Mouse (Mus musculus) forebrain, embryonic 15.5 days (tissue): ENCODE data around the gene Gm8108. TPM values are rescaled to one million over a fixed set of nuclear protein-coding genes. Genes with fewer than 3 reads are reported as not detected.
"Not testable (repeated sequence)": the region's sequence is repeated elsewhere in the genome, so short reads cannot be mapped to it uniquely, and the experiment has no call there.

Experiments
- ATAC-seq: fragments of 200-750 bp; cut with Nextera tagmentation; replicated peaks from 2 replicates; pipeline ENCODE4 v1.8.0; 2017; ENCODE audit warnings: mild to moderate bottlenecking, moderate TSS enrichment, moderate library complexity
- H3K27ac ChIP-seq: fragments of 300-500 bp; sonication (generic); replicated peaks from 2 replicates; pipeline ENCODE4 v1.5.1; 2015; ENCODE audit warnings: mild to moderate bottlenecking, inconsistent platforms
- H3K27me3 ChIP-seq: fragments of 300-500 bp; sonication (generic); 2 replicates; pipeline ENCODE4 v1.6.1; 2015; ENCODE audit warnings: inconsistent platforms
- H3K36me3 ChIP-seq: fragments of 300-500 bp; sonication (generic); 2 replicates; pipeline ENCODE4 v1.6.1; 2015; ENCODE audit warnings: mild to moderate bottlenecking, inconsistent platforms
- H3K4me1 ChIP-seq: fragments of 300-500 bp; sonication (generic); 2 replicates; pipeline ENCODE4 v1.6.1; 2015; ENCODE audit warnings: inconsistent platforms
- H3K4me2 ChIP-seq: fragments of 300-500 bp; sonication (generic); replicated peaks from 2 replicates; pipeline ENCODE4 v1.6.1; 2015; ENCODE audit warnings: mild to moderate bottlenecking, inconsistent platforms
- H3K4me3 ChIP-seq: fragments of 300-500 bp; sonication (generic); 2 replicates; pipeline ENCODE4 v1.5.1; 2015; ENCODE audit warnings: mild to moderate bottlenecking, inconsistent platforms
- H3K9ac ChIP-seq: fragments of 300-500 bp; sonication (generic); replicated peaks from 2 replicates; pipeline ENCODE4 v1.6.1; 2015; ENCODE audit warnings: mild to moderate bottlenecking, inconsistent platforms
- H3K9me3 ChIP-seq: fragments of 300-500 bp; sonication (generic); 2 replicates; pipeline ENCODE4 v1.6.1; 2016; ENCODE audit warnings: inconsistent platforms
- WGBS: fragments of 180-500 bp; shearing (Covaris S2); methylation state at CpG from one replicate; pipeline ENCODE4 v1.1.7; 2015; ENCODE audit warnings: mixed read lengths; 5-methylcytosine and 5-hydroxymethylcytosine counted together
- polyA plus RNA-seq: library from polyadenylated mRNA; unstranded; fragments of >200 nt; fragmentation: Nextera tagmentation; extraction: Ambion mirVana; gene quantifications from 2 replicates; pipeline ENCODE4 v1.2.1, GENCODE M21; 2015

Gm8108 gene
- 2.4 and 4.4 TPM in 2 replicates for polyA plus RNA-seq

GRCm38 (mm10) chr14:4110426-4110825, at the start of gene Gm8108:
TSS of gene Gm8108 (plus strand) at chr14:4110526.
- not testable (repeated sequence) for H3K9me3 ChIP-seq
- 6% methylated on average over 37 of the region's 37 CpGs for WGBS

GRCm38 (mm10) chr14:4083820-4084219, 26.5 kb upstream of the Gm8108 start, which contains the start of gene Gm3115:
TSS of gene Gm3115 (plus strand) at chr14:4084120.
- H3K36me3 ChIP-seq, H3K4me2 ChIP-seq, H3K4me3 ChIP-seq, H3K4me1 ChIP-seq, ATAC-seq, H3K27me3 ChIP-seq, H3K27ac ChIP-seq, H3K9me3 ChIP-seq, H3K9ac ChIP-seq: not testable (repeated sequence)
- 53% methylated on average over 3 of the region's 3 CpGs for WGBS

More at GRCm38 (mm10) chr14:4110426-4110825, at the start of gene Gm8108:
- peak within 1 kb of the TSS; percentile 52 for H3K4me3 ChIP-seq
- H3K27ac ChIP-seq, H3K36me3 ChIP-seq, H3K4me1 ChIP-seq, H3K27me3 ChIP-seq, ATAC-seq: not testable (repeated sequence)
- peak within 1 kb of the TSS; percentile 54 for H3K4me2 ChIP-seq
- peak within 1 kb of the TSS; percentile 55 for H3K9ac ChIP-seq

DNA sequence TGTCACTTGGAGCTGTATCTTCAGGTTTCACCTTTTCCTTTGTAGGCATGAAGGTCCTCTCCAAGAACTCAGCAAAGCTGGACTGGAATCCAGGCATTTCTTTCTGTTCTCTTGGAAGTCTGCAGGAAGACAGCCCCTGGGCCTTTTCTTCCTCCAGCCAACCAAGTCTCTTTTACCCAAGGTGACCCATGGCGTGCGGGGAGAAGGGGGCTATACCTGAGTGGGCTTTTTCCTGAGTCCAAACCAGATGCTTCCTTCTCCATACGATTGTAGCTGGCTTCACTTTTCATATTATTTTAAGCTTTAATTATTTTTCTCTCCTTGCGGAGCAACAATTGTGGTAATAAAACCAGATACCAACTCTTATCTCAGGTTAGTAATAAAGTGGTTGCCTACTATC, 31.3 kb downstream of the Gm8108 start:
- not testable (repeated sequence) for H3K9me3 ChIP-seq, H3K27me3 ChIP-seq, ATAC-seq, H3K4me1 ChIP-seq, H3K9ac ChIP-seq, H3K36me3 ChIP-seq, H3K27ac ChIP-seq, H3K4me3 ChIP-seq, H3K4me2 ChIP-seq
- 99% methylated on average over 4 of the region's 4 CpGs for WGBS

DNA sequence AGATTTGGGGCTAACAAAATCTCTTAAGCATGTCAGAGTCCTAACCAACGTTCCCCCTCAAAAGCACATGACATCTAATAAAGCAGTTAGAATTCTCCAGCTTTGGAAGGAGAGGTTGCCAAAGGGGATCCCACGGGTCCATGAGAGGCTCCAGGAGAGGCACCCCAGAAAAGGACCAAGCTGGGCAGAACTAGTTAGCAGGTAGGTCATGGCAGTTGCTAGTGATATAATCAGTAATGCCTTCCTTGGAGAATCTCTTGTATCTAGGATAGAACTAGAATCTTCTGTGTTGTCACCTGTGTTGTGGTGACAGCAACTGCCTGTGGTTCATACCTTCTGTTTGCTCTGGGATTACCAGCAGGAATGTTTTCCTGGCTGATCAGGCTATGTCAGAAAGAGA, 54.4 kb downstream of the Gm8108 start, which contains the start of gene Gm3127:
Gene Gm3127, plus strand, starts transcription at position 301 of the 400 bp plus-strand sequence.
- H3K9me3 ChIP-seq, ATAC-seq, H3K9ac ChIP-seq, H3K27me3 ChIP-seq, H3K36me3 ChIP-seq, H3K4me1 ChIP-seq, H3K4me2 ChIP-seq, H3K4me3 ChIP-seq, H3K27ac ChIP-seq: not testable (repeated sequence)
- 54% methylated on average over 1 of the region's 2 CpGs for WGBS

- H3K9me3 ChIP-seq, H3K36me3 ChIP-seq, ATAC-seq, H3K27me3 ChIP-seq, H3K4me1 ChIP-seq, H3K27ac ChIP-seq: not testable (repeated sequence)
- WGBS, result 13% methylated on average over 14 of the region's 14 CpGs
- Histone ChIP-seq H3K4me2 (peak overlapping the region; percentile 69), H3K9ac (peak overlapping the region; percentile 49), H3K4me3 (peak overlapping the region; percentile 46)
Measured at GRCm38 (mm10) chr14:4182030-4182429, 71.7 kb downstream of the Gm8108 start.

Other genes starting within 250 kb of the Gm8108 start
- gene Gm2916, start 226.4 kb upstream of the Gm8108 start, polyA plus RNA-seq, result not detected in 2 replicates
- not detected in 2 replicates for gene Gm3029, start 178.8 kb upstream of the Gm8108 start, polyA plus RNA-seq
- gene Gm3095, start 147.0 kb upstream of the Gm8108 start, polyA plus RNA-seq, result 0.78 and 0.83 TPM in 2 replicates
- not detected in 2 replicates for gene Gm3099, start 112.1 kb upstream of the Gm8108 start, polyA plus RNA-seq
- gene Gm5796, start 86.6 kb upstream of the Gm8108 start, polyA plus RNA-seq, result 3.0 and 3.6 TPM in 2 replicates
- not detected in 2 replicates for gene Gm3115, start 26.4 kb upstream of the Gm8108 start, polyA plus RNA-seq
- gene Gm3127, start 54.5 kb downstream of the Gm8108 start, polyA plus RNA-seq, result not detected in 2 replicates
- 5.9 and 7.2 TPM in 2 replicates for gene Gm2974, start 72.0 kb downstream of the Gm8108 start, polyA plus RNA-seq
- not detected in 2 replicates for gene Gm3138, start 139.1 kb downstream of the Gm8108 start, polyA plus RNA-seq
- gene Gm3149, start 206.8 kb downstream of the Gm8108 start, polyA plus RNA-seq, result not detected in 2 replicates
- 4.6 and 5.7 TPM in 2 replicates for gene 2610042L04Rik, start 224.2 kb downstream of the Gm8108 start, polyA plus RNA-seq